Mouse (Mus musculus) heart, embryonic 15.5 days (tissue): ENCODE data around the gene Gm9936. TPM values are rescaled to one million over a fixed set of nuclear protein-coding genes. Genes with fewer than 3 reads are reported as not detected.

Source experiments
- ATAC-seq: fragments of 200-750 bp; cut with Nextera tagmentation; replicated peaks from 2 replicates; pipeline ENCODE4 v1.8.0; 2017; ENCODE audit warnings: low read depth, moderate TSS enrichment; ENCODE audit not compliant: insufficient number of reproducible peaks, insufficient read depth, low FRiP score
- H3K27ac ChIP-seq: fragments of 300-500 bp; sonication (generic); 2 replicates; pipeline ENCODE4 v1.5.1; 2015; ENCODE audit warnings: mild to moderate bottlenecking, inconsistent platforms
- H3K27me3 ChIP-seq: fragments of 300-500 bp; sonication (generic); 2 replicates; pipeline ENCODE4 v1.6.1; 2015; ENCODE audit warnings: inconsistent platforms
- H3K36me3 ChIP-seq: fragments of 300-500 bp; sonication (generic); 2 replicates; pipeline ENCODE4 v1.6.1; 2015; ENCODE audit warnings: mild to moderate bottlenecking, inconsistent platforms
- H3K4me1 ChIP-seq: fragments of 300-500 bp; sonication (generic); replicated peaks from 2 replicates; pipeline ENCODE4 v1.6.1; 2015; ENCODE audit warnings: inconsistent platforms
- H3K4me2 ChIP-seq: fragments of 300-500 bp; sonication (generic); 2 replicates; pipeline ENCODE4 v1.6.1; 2015; ENCODE audit warnings: inconsistent platforms, mild to moderate bottlenecking, moderate library complexity
- H3K4me3 ChIP-seq: fragments of 300-500 bp; sonication (generic); 2 replicates; pipeline ENCODE4 v1.5.1; 2015; ENCODE audit warnings: mild to moderate bottlenecking, inconsistent platforms
- H3K9ac ChIP-seq: fragments of 300-500 bp; sonication (generic); 2 replicates; pipeline ENCODE4 v1.6.1; 2015; ENCODE audit warnings: mild to moderate bottlenecking, inconsistent platforms
- H3K9me3 ChIP-seq: fragments of 300-500 bp; sonication (generic); replicated peaks from 2 replicates; pipeline ENCODE4 v1.6.1; 2016; ENCODE audit warnings: inconsistent platforms
- WGBS: fragments of 180-500 bp; shearing (Covaris S2); methylation state at CpG from one replicate; pipeline ENCODE4 v1.1.7; 2015; ENCODE audit warnings: mixed read lengths; 5-methylcytosine and 5-hydroxymethylcytosine counted together
- polyA plus RNA-seq: library from polyadenylated mRNA; unstranded; fragments of >200 nt; fragmentation: Nextera tagmentation; extraction: Ambion mirVana; gene quantifications from 2 replicates; pipeline ENCODE4 v1.2.1, GENCODE M21; 2015

Gm9936 gene
- polyA plus RNA-seq, 1 experiment from 2014 or later = not detected

DNA sequence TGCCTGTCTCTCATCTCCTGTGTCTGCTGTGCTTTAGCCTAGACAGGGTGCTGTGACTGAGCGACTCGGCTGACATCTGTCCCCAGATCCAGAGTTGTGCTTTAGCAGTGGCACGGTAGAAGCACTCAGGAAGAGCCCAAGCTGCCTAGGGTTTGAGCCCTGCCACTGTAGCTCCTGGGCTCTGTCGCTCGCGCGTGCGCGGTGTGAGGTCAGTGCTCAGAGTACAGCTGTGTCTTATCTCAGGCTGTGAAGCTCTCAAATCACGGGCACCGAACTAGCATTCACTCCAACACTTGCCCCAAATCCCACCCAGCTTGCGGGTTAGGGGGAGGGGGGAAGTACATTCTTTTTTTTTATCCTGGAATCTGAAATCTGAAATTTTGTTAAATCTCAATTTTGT is 21.6 kb downstream of the Gm9936 start:
- 31% methylated on average over 12 of the region's 12 CpGs for WGBS
- H3K36me3 ChIP-seq = no peaks in the 10 kb centered on the region
- no peak overlapping the region for H3K4me3 ChIP-seq
- peaks cover 3% of the 10 kb centered on the region; the same call in 1 of the 2 replicates for H3K4me1 ChIP-seq
- no peaks in the 10 kb centered on the region for H3K9me3 ChIP-seq
- ATAC-seq = no peak
- no peak overlapping the region for H3K9ac ChIP-seq
- no peak overlapping the region for H3K27ac ChIP-seq
- H3K4me2 ChIP-seq = no peak overlapping the region
- no peaks in the 10 kb centered on the region for H3K27me3 ChIP-seq

DNA sequence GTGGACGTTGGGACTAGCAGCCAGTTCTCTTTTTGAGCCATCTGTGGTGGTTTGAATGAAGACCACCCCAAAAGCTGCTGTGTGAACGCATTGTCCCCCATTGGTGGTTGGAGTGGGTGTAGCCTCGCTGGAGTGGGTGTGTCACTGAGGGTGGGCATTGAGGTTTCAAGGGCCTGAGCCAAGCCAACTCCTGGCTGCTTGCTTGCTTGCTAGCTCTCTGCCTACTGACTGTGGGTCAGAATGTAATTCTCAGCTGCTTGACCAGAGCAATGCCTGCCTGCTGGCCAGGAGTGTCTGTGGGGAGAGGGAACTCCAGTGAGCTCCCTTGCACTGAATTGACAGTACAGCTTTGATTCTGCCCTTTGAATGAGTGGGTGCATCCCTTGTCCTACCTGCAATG is 28.7 kb downstream of the Gm9936 start:
- Histone ChIP-seq H3K4me1 (peaks cover 7% of the 10 kb centered on the region), H3K9ac (no peak overlapping the region), H3K27me3 (no peaks in the 10 kb centered on the region), H3K36me3 (no peaks in the 10 kb centered on the region), H3K4me3 (no peak overlapping the region), H3K4me2 (no peak overlapping the region), H3K9me3 (no peaks in the 10 kb centered on the region), H3K27ac (no peak overlapping the region)
- no peak for ATAC-seq
- WGBS = 65% methylated on average over 3 of the region's 3 CpGs

DNA sequence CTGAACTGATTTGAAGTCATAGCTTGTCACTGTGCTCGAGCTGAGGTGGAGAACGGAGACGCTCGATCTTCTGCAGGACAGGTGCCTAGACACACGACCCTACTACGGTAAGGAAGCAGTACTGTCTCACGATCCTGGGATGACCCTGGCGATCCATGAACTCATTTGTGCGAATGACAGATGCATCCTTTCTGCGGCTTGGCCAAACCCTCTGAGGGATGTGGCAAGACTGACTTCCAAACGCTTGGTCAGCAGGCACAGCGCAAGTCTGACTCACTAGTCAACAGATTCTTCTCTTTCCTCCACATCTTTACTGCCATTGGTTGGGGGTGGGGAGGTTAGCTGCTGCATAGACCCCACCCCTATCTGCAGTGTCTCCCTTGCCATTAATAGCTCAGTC is 31.1 kb downstream of the Gm9936 start:
- 84% methylated on average over 12 of the region's 12 CpGs for WGBS
- Histone ChIP-seq H3K27me3 (no peaks in the 10 kb centered on the region), H3K4me3 (no peak overlapping the region), H3K4me2 (no peak overlapping the region), H3K36me3 (no peaks in the 10 kb centered on the region), H3K9me3 (no peaks in the 10 kb centered on the region), H3K9ac (no peak overlapping the region), H3K27ac (no peak overlapping the region), H3K4me1 (peaks cover 7% of the 10 kb centered on the region)
- ATAC-seq = no peak

DNA sequence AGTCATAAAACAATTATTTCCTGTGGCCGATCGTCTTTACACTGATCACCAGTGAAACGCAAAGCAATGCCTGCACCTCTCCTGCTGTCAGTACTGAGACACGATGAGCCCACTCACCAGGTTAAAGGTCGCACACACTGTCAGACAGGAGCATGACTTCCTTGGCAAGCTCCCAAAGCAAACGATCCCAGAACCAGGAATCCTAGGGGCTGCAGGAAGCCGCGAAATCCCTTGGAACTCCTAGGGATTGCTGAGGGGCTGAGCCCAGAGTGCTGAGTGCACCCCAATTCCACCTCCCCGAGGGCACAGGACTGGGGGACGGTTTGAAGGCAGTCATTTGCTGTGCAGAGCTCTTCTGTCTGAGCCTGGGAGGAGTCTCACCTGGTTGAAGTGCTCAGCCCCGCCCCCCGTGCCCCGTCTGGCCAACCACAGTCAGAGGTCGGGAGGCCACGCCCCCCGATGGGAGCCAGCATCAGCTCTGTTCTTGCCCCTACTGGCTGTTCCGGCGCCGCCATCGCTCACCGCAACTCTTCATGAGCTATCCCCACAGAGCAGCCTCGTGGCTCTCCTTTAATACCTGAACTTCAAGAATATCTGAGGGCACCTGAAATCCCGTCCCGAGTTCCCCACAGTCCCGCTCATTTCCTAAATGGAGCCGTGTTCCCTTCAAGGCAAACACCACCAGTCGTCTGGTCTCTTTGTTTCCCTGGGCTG is 32.3 kb downstream of the Gm9936 start:
- WGBS = 7% methylated on average over 27 of the region's 27 CpGs
- Histone ChIP-seq H3K4me3 (peak overlapping the region; percentile 46), H3K27me3 (no peaks in the 10 kb centered on the region), H3K4me1 (peaks cover 7% of the 10 kb centered on the region), H3K4me2 (peak overlapping the region; percentile 80), H3K9me3 (no peaks in the 10 kb centered on the region), H3K36me3 (no peaks in the 10 kb centered on the region), H3K27ac (peak overlapping the region; percentile 45; the same call in 1 of the 2 replicates), H3K9ac (peak overlapping the region; percentile 43)
- peak; percentile 86 for ATAC-seq

DNA sequence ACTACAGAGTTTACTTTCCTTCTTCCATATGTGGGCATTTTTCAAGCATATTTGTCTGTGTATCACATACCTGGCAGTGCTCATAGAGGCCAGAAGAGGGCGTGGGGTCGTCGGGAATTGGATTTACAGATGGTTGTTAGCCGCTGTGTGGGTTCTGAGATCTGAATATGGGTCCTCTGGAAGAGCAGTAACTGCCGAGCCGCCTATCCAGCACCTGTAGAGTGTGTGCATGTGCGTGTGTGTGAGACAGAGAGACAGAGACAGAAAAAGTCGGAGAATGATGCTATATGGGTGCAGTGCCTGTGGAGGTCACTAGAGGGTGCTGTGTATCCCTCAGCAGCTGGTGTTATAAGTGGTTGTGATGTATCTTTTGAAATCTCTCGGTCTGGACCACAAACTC is 34.3 kb downstream of the Gm9936 start:
- WGBS = 19% methylated on average over 9 of the region's 9 CpGs
- Histone ChIP-seq H3K4me2 (peak overlapping the region; percentile 31; the same call in 1 of the 2 replicates), H3K36me3 (no peaks in the 10 kb centered on the region)

DNA sequence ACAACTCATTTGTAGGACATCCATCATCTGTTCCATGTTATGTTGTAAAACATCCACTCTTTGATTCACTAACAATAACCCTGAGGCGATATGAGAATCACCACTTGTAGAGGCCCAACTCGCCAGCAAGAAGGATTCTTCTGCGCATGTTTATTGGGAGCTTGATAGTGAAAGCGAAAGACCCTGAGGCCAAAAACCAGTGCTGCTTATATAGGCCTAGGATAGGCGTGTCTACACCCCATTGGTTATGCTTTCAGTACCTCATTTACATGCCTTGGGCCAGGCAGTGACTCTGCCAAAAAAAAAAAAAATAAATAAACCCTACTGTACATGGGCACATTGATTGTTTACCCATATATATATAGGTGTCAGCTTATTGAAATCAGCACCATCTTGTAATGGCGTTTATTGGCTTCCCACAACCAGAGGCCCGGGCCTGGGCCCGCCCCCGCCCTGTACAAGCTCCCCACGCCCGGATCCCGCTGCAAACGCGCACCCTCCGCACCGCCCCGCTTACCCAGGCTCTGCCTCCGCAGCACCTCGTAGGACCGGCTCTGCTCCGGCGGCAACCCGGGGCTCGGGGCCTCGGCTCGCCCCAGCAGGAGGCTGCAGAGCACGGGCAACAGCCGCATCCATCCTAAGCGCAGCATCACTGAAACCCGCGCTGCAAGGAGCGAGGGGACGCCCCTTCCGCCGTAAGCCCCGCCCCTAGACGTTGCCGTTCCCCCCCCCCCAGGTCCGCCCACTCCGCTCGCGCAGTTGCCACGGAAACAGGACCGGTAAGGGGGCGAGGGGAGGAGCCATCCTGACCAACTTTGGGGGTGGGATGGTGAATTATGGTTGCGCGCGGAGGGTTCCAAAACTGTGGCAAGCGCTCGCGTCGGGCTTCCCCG is 35.4 kb downstream of the Gm9936 start, which contains the start of gene 1500011B03Rik:
Gene 1500011B03Rik (minus strand): TSS at position 673 of the 893 bp plus-strand sequence.
- peak; percentile 85 for ATAC-seq
- H3K9ac ChIP-seq = peak within 1 kb of the TSS; percentile 68
- no peaks in the 10 kb centered on the region for H3K27me3 ChIP-seq
- WGBS = 10% methylated on average over 50 of the region's 53 CpGs
- peak within 1 kb of the TSS; percentile 79 for H3K4me3 ChIP-seq
- peak within 1 kb of the TSS; percentile 90 for H3K4me2 ChIP-seq
- H3K27ac ChIP-seq = 0 out of 2 replicates have a peak within 1 kb of the TSS, but pooled peaks have one; percentile 60
- no peaks in the 10 kb centered on the region for H3K36me3 ChIP-seq
- no peaks in the 10 kb centered on the region for H3K9me3 ChIP-seq
- peaks cover 7% of the 10 kb centered on the region for H3K4me1 ChIP-seq

More for the DNA sequence above, 34.3 kb downstream of the Gm9936 start:
- Histone ChIP-seq H3K27me3 (no peaks in the 10 kb centered on the region), H3K9ac (no peak overlapping the region), H3K4me1 (peaks cover 7% of the 10 kb centered on the region), H3K4me3 (peak overlapping the region; percentile 17), H3K9me3 (no peaks in the 10 kb centered on the region), H3K27ac (no peak overlapping the region)
- ATAC-seq = no peak

DNA sequence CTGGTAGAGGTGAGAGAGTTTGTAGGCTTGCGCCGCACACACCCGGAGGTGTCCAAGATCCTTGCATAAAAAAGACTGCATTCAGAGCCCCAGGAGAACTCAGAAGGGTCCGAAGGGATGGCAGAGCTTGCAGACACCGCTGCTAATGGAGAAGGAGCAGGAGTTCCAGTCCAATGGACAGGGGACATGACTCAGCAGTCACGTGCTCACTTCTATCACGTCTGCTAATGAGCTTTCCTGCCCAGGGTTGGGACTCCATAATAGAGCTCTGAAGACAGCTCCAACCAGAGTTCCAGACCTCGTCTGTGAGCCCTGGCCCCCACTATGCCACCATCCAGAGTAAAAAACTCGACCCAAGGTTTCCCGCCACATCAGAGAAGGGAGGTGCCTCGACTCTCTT is 40.4 kb downstream of the Gm9936 start:
- ATAC-seq = no peak
- no peak overlapping the region for H3K4me2 ChIP-seq
- 77% methylated on average over 11 of the region's 11 CpGs for whole genome bisulfite sequencing
- H3K27ac ChIP-seq = no peak overlapping the region
- no peak overlapping the region for H3K9ac ChIP-seq
- no peaks in the 10 kb centered on the region for H3K27me3 ChIP-seq
- no peaks in the 10 kb centered on the region for H3K9me3 ChIP-seq
- H3K36me3 ChIP-seq = no peaks in the 10 kb centered on the region
- no peak overlapping the region for H3K4me3 ChIP-seq
- no peaks in the 10 kb centered on the region for H3K4me1 ChIP-seq

DNA sequence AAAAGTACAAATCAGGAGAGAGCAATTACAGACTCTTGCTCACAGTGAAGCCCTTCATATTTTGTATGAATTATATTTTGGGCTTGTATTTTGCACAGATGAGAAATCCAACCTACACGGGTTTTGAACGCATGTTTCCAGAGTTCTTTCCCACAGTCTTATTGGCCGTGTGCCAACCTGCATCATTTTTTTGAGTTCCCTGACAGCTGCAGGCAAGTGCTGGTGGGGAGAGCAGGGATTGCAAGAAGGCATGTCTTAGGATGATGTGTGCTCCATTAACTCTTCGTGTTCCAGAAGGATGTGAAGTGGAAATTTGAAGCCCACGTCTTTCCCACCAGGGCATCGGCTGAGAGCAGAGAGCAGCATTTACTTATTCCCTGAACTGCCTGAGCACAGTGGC is 41.9 kb downstream of the Gm9936 start:
- no peaks in the 10 kb centered on the region for H3K27me3 ChIP-seq
- no peaks in the 10 kb centered on the region for H3K36me3 ChIP-seq
- H3K9ac ChIP-seq = no peak overlapping the region
- no peak overlapping the region for H3K27ac ChIP-seq
- 71% methylated on average over 6 of the region's 6 CpGs for WGBS
- H3K9me3 ChIP-seq = no peaks in the 10 kb centered on the region
- H3K4me3 ChIP-seq = no peak overlapping the region
- ATAC-seq = no peak
- no peak overlapping the region for H3K4me2 ChIP-seq
- H3K4me1 ChIP-seq = no peaks in the 10 kb centered on the region

DNA sequence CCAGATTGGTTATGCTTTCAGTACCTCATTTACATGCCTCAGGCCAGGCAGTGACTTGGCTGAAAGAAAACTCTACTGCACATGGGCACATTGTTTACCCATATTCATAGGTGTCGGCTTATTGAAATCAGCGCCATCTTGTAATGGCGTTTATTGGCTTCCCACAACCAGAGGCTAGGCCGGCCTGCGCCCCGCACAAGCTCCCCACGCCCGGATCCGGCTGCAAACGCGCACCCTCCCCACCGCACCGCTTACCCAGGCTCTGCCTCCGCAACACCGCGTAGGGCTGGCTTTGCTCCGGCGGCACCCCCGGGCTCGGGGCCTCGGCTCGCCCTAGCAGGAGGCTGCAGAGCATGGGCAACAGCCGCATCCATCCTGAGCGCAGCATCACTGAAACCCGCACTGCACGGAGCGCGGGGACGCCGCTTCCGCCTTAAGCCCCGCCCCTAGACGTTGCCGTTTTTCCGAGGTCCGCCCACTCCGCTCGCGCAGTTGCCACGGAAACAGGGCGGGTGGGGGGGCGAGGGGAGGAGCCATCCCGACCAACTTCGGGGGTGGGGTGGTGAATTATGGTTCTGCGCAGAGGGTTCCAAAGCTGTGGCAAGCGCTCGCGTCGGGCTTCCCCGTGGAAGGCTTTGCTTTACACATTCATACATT is 44.8 kb downstream of the Gm9936 start:
- Histone ChIP-seq H3K27me3 (no peaks in the 10 kb centered on the region), H3K27ac (peak overlapping the region; percentile 79), H3K36me3 (no peaks in the 10 kb centered on the region), H3K4me2 (peak overlapping the region; percentile 71), H3K4me3 (peak overlapping the region; percentile 86), H3K9me3 (no peaks in the 10 kb centered on the region), H3K9ac (peak overlapping the region; percentile 80), H3K4me1 (0 out of 2 replicates have a peak, but pooled peaks cover 4% of the 10 kb centered on the region)
- peak; percentile 83 for ATAC-seq
- WGBS = under 1% methylated on average over 49 of the region's 50 CpGs

DNA sequence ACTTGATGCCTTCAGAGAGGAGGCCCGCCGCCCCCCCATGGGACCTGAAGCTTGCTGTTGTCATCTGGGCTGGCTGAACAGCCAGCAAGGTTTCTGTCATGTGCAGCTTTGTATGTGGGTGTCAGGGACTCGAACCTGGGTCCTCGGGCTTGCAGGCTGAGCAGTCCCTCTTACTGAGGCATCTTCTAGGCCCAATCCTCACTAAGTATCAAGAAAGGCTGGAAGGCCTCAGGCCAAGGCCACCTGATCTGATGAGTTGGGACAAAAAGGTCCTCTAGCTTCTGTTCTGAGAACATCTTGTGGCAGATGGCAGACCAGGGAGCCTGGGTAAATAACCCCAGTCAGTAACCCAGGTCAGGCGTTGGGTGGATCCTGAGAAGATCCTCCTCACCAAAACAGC is 48.7 kb downstream of the Gm9936 start:
- Histone ChIP-seq H3K4me2 (no peak overlapping the region), H3K9ac (no peak overlapping the region), H3K4me1 (peaks cover 35% of the 10 kb centered on the region), H3K4me3 (no peak overlapping the region), H3K36me3 (0 out of 2 replicates have a peak, but pooled peaks cover under 1% of the 10 kb centered on the region), H3K27me3 (no peaks in the 10 kb centered on the region), H3K9me3 (no peaks in the 10 kb centered on the region), H3K27ac (no peak overlapping the region)
- 86% methylated on average over 5 of the region's 5 CpGs for WGBS
- no peak for ATAC-seq

DNA sequence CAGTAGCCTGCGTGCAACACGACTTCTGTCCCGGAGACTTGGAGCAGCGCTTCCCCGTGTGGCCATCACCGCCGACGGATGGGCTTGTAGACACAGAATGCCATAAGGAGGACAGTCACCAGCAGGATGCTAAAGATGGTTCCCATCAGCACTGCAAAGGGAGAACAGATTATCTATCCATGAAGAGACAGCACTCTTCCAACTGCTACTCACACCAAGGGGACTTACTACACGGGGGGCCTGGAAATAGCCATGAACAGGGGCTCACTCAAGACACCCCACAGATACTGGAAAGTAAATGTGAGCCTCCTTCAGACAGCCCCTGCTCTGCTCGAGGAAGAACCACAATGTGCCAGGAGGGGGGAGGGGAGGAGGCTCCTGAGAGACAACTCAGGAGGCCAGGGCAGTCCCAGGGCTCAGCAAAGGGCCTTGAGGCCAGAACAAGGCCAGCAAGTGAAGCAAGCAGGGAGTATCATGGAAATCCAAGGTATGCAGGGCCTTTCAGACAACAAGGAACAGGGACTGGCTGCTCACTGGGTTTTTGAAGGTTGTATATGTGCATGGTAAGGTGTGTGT is 49.2 kb downstream of the Gm9936 start:
- Histone ChIP-seq H3K4me1 (peaks cover 35% of the 10 kb centered on the region), H3K4me2 (no peak overlapping the region), H3K9ac (no peak overlapping the region), H3K27ac (0 out of 2 replicates have a peak overlapping the region, but pooled peaks have one; percentile 5), H3K9me3 (no peaks in the 10 kb centered on the region), H3K36me3 (peaks cover 6% of the 10 kb centered on the region), H3K27me3 (no peaks in the 10 kb centered on the region), H3K4me3 (no peak overlapping the region)
- ATAC-seq = no peak
- WGBS = 74% methylated on average over 10 of the region's 10 CpGs
